Comparison of ENCODE assay signal across 27 mouse cellular contexts in genomic region chr5:97356135-97356534, GRCm38 (mm10). TPM values are rescaled to one million over a fixed set of nuclear protein-coding genes. Genes with fewer than 3 reads are reported as not detected.
"Had no signal": no experiment of that assay in that cellular context is flagged by ENCODE, and none has a peak within 500 bp of the region (broad histone marks: within the 10 kb centered on the region; RNA-seq: fewer than 3 reads in every experiment).

No protein-coding gene starts in this region.

- ATAC-seq: liver, postnatal 0 days; lung, postnatal 0 days; midbrain, embryonic 13.5 days; midbrain, embryonic 16.5 days had no signal

- H3K4me1 ChIP-seq: liver, embryonic 15.5 days; lung, embryonic 15.5 days; megakaryocyte, embryonic 14.5 days; midbrain, embryonic 13.5 days; neural tube, embryonic 13.5 days; neural tube, embryonic 15.5 days; stomach, embryonic 15.5 days had no signal

- H3K36me3 ChIP-seq: liver, embryonic 15.5 days; lung, embryonic 15.5 days; midbrain, embryonic 13.5 days; neural tube, embryonic 13.5 days; neural tube, embryonic 15.5 days; stomach, embryonic 15.5 days had no signal

- H3K9me3 ChIP-seq: liver, embryonic 15.5 days; lung, embryonic 15.5 days; megakaryocyte, embryonic 14.5 days; midbrain, embryonic 13.5 days; neural tube, embryonic 15.5 days; stomach, embryonic 15.5 days had no signal

- H3K27ac ChIP-seq: liver, embryonic 15.5 days; lung, embryonic 15.5 days; macrophage; midbrain, embryonic 13.5 days; neural tube, embryonic 13.5 days; neural tube, embryonic 15.5 days; stomach, embryonic 15.5 days had no signal

- H3K4me3 ChIP-seq: liver, embryonic 15.5 days; lung, embryonic 15.5 days; megakaryocyte, embryonic 14.5 days; midbrain, embryonic 13.5 days; myocyte; neural tube, embryonic 13.5 days; neural tube, embryonic 15.5 days; stomach, embryonic 15.5 days had no signal

- H3K27me3 ChIP-seq: liver, embryonic 15.5 days; lung, embryonic 15.5 days; megakaryocyte, embryonic 14.5 days; midbrain, embryonic 13.5 days; neural tube, embryonic 13.5 days; neural tube, embryonic 15.5 days; stomach, embryonic 15.5 days had no signal

- DNase-seq: liver, postnatal 0 days; lung, adult 2 months; lung, postnatal 14 days; lung, postnatal 36 days; retina, postnatal 1 day; right cerebral cortex, adult 18-20 months; right cerebral cortex, postnatal 25 days; right cerebral cortex, postnatal 4 days; thymus, adult 18-20 months; thymus, postnatal 14 days; thymus, postnatal 36 days had no signal

RNA-seq across cellular contexts. Expression of gene Naa11, which starts 36.0 kb away (rescaled TPM):
- polyA plus RNA-seq: liver, embryonic 15.5 days; liver, postnatal 0 days; lung, adult 2 months; macrophage; midbrain, embryonic 11.5 days; neural tube, embryonic 11.5 days; neural tube, embryonic 13.5 days; neural tube, embryonic 15.5 days; small intestine, adult 2 months; spleen, adult 2 months; thymus, postnatal 0 days had no signal
